Mouse (Mus musculus) embryo, embryonic 9.5 days (tissue): ENCODE data around the gene Gipc3.

ENCODE experiments used
- DNase-seq: peaks from one replicate; pipeline ENCODE4 v3.0.0-alpha.2; 2017; ENCODE audit errors: extremely low spot score

The Gipc3 gene

DNA sequence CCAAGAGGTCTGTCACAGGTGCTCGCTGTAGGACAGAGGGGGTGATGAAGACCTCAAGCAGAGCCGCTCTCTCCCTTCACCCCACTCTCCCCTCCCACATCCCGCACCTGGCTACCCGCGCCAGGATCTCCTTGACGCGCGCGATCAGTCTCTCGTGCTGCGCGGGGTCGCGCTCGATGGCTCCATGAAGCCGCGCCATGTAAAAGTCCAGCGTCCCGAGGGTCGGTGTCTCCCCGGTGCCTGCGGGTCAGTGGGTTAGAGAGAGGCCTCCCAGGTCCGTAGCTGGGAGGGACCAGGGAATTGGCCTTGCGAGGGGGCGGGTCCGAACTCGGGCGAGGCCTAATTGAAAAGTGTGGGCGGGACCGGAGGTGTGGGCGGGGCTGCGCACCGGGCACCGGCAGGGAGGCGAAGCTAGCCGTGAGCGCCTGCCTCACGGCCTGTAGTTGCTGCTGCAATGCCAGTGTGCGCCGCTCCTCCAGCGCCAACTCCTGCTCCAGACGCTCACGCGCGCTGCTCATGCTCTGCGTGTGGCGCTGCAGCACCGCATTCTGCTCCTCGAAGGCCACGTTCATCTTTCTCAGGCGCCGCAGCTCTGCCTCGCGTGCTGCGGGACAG, 3.5 kb upstream of the Gipc3 start:
- peak; percentile 83 for DNase-seq

DNA sequence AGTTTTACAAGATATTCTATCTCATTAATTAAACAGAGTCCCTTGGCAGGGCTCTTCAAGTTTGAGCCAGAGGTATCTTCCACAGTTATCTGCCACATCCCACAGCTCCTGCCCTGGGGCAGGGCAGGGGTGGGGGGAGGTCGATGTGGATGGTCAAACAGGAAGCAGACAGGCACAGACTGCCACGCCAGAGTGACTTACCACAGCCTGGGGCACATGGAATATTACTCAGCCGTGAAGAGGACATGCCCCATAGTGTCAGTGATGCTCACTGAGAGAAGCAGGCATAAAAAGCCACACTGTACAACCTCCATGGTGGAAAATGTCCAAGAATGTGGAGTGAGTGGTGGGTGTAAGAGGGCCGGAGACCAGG, 2.1 kb upstream of the Gipc3 start:
- no peak for DNase-seq

DNA sequence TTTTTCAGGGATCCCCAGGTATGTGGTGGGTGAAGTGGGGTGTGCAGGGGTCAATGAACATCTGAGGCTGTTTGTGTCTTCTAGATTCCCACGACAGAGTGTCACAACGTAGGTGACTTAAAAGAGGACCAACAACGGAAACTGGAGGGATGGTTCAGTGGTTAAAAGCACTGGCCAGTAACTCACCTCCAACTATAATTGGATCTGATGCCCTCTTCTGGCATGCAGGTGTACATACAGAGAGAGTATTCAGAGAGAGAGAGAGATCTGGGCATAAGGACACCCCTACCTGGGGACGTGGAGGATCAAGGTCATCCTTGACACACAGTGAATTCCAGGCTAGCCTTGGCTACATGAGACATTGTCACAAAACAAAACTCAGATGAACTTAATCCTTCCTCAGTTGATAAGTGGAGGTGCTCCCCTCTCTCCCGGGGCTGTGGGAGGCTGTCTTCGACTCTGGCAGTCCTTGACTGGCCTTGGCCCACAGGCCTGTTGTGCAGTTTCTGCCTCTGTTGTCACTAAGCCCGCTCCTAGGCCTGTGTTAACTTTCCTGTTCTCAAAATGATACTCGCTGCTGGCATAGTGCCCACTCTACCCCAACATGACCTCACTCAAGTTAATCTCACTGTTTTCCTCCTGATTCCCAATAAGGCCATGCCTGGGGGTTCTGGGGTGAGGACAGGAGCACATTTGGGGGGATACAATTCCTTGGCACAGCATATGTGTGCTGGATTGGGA, 1.5 kb upstream of the Gipc3 start:
- no peak for DNase-seq

DNA sequence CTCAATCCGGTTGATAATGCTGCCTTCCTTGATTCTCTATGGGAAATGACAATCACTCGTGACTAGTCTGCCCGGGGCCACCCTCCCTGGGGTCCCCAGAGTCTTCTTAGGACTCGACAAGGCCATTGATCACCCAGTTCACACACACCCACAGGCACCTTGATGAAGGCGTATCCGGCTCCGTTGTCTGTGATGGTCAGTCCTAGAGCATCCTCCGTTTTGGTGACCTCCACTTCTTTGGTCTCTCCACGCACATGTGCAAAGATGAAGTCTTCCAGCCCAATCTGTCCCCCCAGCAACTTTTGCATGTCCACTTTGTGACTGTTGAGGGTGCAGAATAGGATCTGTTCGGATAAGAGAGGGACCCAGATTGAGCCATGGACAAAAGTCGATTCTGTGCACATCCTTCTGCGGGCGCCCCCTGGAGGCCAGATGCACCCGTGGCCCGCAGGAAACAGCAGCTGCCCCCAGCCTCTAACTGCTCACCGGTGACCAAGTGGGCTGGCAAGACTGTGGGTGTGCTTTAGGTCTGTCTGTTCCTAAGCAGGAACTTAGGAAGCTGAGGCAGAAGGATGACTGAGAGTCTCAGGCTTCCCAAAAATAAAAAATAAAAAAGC, 1.6 kb downstream of the Gipc3 start:
- peak; percentile 68 for DNase-seq

DNA sequence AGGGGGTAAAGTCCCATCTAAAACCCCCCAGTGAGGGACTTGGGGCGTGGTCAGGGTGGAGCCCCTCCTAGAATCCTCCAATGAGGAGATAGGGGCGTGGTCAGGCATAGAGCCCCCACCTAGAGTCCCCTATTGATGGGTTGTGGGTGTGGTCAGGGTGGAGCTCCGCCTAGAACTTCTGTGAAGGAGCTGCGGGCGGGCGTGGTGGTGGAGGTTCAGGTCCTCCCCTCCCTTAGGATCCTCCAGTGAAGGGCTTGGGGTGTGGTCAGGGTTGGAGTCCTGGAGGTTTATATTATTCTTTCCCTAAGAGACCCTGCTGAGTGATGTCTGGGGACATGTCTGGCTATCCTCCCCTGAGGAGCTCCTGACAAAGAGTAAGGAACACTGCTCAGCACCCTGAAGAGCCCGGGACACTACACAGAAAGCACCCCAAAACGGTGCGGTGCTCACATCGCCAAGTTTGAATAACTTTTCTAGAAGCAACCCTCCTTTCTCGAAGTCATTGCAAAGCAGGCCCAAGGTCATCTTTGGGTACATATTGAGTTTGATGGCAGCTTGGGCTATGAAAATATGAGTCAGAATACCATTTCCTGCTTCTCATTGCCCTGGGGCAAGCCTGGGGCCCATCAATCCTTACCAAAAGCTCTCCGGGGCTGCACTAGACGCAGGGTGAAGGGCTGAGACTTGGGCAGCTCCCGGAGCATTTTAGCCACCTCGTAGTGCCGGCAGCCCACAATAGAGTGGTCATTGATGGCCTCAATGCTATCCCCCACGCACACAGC, 2.3 kb downstream of the Gipc3 start:
- no peak for DNase-seq

DNA sequence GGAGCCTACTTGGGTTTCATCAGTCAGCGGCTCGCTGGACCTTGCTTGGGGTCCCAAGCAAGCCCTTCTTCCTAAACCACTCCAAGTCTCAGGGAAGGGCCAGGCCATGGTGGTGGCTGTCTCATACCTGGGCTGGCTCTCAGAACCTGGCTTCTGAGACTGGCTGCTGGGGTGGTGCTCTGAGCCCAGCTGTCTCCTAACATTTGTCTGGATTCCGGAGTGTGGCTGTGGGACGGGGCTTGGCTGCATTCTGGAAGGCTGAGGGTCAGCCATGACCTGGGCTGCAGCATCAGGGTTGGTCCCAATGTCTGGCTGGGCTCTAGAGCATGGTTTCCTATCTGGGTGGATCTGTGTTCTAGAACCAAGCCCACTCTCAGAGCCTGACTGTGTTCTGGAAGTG, 6.5 kb downstream of the Gipc3 start:
- no peak for DNase-seq

DNA sequence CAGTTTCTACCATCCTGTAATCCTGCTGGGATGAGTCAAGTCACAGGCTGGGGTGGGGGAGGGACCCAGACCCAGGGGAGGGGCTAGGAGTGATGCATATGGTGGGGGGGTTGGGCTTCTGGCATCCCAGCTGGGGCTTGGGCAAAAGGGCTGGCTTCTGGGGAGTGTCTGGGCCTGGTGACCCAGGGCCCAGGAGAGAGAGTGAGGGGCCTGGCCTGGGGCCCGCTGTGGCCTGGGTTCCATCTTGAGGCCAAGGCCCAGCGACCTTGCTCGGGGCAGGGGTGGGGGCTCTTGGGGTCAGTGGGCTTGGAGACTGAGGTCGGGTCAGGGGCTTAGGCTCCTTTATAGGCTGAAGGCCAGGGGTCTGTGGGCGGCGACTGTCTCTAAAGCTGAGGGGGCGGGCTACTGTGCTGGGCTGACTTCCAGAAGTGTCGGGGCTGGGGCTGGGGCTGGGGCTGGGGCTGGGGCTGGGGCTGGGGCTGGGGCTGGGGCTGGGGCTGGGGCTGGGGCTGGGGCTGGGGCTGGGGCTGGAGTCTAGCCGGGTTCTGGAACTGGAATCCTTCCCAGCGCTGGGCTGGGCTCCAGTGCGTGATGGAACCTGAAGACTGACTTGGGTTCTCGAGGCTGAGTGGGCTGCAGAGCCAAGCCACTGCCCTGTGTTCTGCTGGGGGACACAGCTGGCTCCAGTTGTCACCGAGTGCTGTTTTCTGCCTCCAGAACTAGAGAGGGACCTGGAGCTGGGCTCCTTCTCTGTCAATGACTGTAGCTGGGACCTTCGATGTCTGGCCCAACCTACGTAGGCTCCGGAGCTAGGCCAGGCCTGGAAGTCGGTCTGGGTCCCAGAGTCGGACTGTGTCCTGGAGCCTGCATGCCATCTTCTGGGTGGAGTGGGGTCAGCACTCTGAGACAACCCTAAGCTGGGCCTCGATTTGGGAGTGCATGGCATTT, 7.4 kb downstream of the Gipc3 start:
- DNase-seq = peak; percentile 74

DNA sequence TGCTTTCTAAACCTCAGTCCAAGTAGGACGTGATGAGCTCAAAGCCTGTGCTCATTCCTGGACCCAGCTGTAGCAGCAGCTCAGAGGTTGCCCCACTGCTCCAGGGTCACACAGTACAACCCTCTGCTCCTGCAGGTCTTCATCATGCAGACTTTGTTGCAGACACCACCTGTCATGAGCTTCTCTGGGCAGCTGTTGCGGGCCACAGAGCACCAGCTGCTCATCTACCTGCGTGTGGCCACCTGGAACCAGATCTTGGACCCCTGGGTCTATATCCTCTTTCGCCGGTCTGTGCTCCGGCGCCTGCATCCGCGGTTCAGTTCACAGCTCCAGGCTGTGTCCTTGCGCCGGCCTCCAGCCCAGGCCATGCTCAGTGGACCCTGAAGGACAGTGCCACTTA, 8.7 kb downstream of the Gipc3 start:
- no peak for DNase-seq

DNA sequence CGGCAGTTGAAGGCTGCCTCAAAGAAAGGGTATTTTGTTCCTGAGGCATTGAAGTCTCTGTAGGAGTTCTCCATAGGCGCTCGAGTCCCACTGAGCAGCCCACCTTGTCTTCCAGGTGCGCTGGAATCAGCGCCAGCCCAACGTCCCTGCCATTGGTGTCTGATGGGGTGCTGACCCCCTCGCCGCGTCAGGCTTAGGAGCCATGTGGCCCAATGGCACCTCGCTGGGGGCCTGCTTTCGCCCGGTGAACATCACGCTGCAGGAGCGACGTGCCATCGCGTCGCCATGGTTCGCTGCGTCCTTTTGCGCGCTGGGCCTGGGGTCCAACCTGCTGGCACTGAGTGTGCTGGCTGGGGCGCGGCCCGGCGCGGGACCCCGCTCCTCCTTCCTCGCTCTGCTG, 10.8 kb downstream of the Gipc3 start:
- DNase-seq = no peak

DNA sequence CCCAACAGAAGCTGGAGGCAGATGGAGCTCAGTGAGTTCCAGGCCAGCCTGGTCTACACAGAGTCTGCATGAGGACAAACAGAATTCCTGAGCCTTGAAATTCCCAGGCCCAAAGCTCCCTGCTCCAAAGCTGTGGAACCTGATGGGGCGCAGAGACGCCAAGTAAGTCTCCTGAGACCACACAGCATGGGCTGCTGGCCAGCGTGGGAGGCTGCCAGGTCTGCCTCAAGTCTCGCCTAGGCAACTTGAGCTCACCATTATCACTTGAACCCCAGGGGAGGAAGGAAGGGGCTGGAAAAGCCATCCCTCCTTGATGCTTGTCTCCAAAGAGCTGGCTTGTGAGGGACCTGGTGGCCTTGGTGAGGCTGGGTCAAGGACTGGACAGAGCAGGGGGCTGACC, 13.1 kb downstream of the Gipc3 start:
- DNase-seq = no peak

DNA sequence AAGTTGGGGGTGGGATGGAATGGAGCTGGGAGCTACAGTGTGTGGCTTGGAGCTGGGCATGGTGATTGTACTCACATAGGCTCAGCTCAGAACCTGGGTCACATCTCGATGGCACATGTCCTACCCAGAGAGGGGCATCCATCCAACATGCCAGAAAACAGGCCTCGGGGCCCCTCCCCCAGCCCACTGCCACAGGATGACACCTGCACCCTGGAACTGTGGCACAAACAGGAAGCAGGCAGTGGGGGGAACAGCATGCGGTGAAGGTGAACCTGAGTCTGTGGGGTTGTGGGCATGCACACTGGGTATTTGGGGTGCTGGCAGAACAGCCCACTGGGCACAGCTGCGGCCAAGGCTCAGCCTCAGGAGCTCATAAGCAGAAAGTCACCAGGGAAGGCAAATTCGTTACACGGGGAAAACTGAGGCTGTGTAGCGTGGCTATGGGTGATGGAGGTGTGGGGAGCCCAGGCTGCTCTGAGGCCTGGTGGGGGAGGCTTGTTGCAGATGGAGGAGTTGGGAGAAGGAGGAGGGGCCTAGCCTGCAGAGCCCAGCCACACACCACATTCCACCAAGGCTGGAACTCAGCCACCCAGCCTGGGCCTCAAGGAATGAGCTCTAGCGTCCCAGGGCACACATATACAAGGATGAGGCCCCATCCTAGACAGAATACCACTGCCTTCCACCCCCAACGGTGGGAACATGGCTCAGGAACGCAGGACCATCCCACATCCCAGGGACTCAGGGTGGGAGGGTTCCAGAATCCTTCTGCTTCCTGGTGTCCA, 13.7 kb downstream of the Gipc3 start:
- DNase-seq = no peak

DNA sequence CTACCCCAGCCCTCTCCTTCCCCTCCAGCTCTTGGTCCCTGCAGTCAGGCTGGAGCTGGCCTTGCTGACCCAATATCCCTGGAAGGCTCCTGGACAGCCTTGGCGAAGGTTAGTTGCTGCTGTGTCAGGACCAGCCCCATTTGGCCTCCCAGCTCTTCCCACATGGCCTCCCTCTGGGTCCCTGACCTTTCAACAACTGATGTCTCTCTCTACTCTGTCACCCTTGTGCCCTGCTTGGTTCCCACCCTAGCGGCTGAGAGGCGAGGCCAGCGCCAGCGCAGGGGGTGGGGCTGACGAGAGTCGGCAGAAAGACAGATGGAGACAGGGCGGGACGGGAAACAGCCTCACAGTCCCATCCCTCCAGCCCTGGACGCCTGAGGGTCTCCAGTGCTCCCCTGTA, 14.7 kb downstream of the Gipc3 start, which contains the start of gene Tbxa2r:
Gene Tbxa2r (plus strand): TSS at position 346 of the 400 bp plus-strand sequence.
- no peak for DNase-seq

DNA sequence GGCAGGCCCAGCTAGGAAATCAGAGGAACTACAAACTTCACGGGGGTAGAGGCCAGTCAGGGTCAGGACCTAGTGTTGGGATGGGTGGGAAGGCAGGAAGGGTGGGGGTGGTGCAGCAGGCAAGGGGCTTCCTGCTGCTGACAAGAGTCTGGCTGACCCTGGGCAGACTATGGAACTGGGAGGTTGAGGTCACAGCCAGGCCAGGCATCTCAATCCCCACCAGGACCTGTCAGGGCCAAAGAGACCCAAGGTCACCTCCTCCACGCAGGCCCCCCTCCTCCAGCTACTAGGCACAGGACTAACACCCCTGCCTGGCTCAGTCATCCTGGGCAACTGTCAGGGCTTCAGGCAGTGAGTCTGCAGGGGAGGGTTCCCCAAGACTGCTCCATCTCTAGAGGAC, 15.1 kb downstream of the Gipc3 start:
- DNase-seq = no peak

DNA sequence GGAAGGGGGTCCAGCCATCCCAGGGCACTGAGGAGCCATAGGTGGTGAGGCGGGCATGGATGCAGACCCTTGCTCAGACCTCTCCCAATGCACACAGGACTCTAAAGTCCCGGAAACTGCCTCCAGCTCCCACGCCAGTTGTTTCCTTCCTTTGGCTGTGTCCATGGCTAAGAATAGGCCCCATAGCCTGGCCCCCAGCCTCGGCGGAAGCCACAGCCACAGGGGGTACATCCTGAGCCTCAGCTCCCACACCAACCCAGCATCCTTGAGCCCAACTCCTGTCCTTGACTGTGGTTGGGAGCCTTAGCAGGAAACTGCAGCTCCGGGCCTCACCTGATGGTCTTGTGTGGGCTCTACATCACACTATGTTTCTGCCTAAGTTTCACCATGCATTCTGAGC, 16.2 kb downstream of the Gipc3 start:
- DNase-seq = no peak

DNA sequence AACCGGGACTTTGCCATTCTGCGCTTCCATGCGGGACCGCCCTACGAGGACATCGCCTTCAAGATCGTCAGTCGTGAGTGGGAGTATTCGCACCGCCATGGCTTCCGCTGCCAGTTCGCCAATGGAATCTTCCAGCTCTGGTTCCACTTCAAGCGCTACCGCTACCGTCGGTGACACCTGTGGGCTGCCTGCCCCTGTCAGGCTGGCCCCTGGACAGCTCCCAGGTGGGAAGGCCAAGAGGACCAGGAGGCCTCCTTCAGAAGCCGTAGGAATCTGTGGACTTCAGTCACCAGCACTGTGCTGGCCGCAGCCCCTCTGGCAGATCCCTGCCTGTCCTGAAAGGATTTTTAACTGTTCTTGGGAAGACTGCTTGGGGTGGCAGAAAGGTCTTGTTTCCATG, 17.3 kb downstream of the Gipc3 start:
- DNase-seq = no peak

DNA sequence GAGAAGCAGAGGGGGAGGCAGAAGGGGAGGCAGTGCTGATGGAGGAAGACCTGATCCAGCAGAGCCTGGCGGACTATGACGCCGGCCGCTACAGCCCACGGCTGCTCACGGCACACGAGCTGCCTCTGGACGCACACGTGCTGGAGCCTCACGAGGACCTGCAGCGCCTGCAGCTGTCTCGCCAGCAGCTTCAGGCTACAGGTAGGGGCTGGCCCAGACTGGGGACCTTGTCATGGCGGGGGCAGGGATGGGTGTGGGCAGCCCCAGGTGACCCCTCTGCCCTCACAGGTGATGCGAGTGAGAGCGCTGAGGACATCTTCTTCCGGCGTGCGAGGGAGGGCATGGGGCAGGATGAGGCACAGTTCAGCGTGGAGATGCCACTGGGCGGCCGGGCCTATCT, 17.9 kb downstream of the Gipc3 start:
- no peak for DNase-seq

DNA sequence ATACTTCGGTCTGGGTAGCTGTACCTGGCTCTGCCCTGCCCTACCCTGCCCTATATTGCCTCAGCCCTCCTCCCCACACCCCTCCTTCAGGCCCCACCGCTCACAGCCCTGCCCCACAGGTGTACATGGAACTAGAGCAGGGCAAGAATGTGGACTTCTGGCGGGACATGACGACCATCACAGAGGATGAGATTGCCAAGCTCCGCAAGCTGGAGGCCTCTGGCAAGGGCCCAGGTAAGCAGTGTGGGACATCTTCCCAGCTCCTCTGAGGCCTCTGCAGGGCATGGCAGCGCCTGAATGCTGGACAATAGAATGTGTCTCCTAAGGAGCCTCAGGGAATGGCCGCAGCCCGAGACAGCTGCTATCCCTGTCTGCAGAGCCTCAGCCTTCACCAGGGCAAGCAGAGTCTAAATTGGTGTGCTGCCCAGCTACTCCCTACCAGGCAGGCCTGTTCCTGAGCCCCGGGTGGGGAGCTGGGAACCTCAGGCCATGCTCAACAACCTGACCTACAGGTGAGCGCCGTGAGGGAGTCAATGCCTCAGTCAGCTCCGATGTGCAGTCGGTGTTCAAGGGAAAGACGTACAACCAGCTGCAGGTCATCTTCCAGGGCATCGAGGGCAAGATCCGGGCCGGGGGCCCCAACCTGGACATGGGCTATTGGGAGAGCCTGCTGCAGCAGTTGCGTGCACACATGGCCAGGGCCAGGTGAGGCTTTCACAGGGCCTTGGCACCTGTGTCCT, 19.1 kb downstream of the Gipc3 start:
- no peak for DNase-seq

DNA sequence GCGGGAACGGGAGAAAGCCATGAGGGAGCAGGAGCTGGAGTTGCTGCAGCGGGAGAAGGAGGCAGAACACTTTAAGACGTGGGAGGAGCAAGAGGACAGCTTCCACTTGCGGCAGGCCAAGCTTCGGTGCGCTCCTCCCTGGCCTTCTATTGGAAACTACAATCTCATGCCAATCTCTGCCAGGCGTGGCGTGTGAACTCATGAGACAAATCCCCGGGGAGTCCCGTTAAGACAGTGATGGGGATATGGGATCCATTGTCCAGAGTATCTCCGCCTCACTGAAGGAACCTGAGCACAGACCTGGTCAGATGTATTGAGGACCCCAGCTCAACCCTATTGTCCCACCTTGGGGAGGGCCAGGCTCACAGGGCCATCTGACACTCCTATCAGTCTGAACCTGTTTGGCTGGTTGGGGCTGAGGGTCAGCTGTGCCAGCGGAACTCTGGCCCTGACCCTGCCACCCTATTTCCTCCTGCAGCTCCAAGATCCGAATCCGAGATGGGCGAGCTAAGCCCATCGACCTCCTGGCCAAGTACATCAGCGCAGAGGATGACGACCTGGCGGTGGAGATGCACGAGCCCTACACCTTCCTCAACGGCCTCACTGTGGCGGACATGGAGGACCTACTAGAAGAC, 19.8 kb downstream of the Gipc3 start:
- no peak for DNase-seq

DNA sequence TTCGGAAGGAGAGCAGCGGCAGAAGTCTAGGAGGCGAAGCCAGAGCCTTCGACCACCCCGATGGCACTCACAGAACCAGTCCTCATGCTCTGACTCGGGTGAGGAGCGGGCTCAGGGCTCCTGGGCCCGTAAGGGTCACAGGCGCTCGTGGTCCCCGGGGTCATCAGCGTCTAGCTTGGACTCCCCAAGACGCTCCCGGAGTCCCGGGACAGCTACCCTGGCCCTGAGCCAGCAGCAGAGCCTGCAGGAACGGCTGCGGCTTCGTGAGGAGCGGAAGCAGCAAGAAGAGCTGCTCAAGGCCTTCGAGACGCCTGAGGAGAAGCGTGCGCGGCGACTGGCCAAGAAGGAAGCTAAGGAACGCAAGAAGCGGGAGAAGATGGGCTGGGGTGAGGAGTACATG, 20.6 kb downstream of the Gipc3 start:
- no peak for DNase-seq
